Mouse (Mus musculus) erythroblast, embryonic 14.5 days (primary cell): ENCODE results near the gene Sgms1. TPM values are rescaled to one million over a fixed set of nuclear protein-coding genes. Genes with fewer than 3 reads are reported as not detected.

ENCODE experiments used
- H3K27me3 ChIP-seq: 2 replicates; pipeline ENCODE4 v1.6.1; 2012; ENCODE audit warnings: inconsistent platforms; ENCODE audit not compliant: control insufficient read depth
- H3K36me3 ChIP-seq: 2 replicates; pipeline ENCODE4 v1.6.1; 2012; ENCODE audit warnings: mild to moderate bottlenecking, inconsistent platforms; ENCODE audit not compliant: control insufficient read depth
- H3K4me1 ChIP-seq: 2 replicates; pipeline ENCODE4 v1.6.1; 2012; ENCODE audit warnings: inconsistent platforms; ENCODE audit not compliant: control insufficient read depth
- H3K4me3 ChIP-seq: replicated peaks from 2 replicates; pipeline ENCODE3; 2012; ENCODE audit warnings: moderate library complexity, mild to moderate bottlenecking, inconsistent platforms
- H3K9me3 ChIP-seq: 2 replicates; pipeline ENCODE4 v1.6.1; 2012; ENCODE audit warnings: low read length, inconsistent platforms, mixed read lengths; ENCODE audit not compliant: control insufficient read depth
- GATA1 ChIP-seq: IDR thresholded peaks from 2 replicates; pipeline ENCODE4 v1.6.1; 2012; ENCODE audit warnings: low read length, inconsistent platforms, mixed read lengths
- TAL1 ChIP-seq: IDR thresholded peaks from 3 replicates; pipeline ENCODE4 v1.6.1; 2012; ENCODE audit warnings: low read length, inconsistent platforms, mixed read lengths
- polyA plus RNA-seq: library from polyadenylated mRNA; stranded (reverse); fragments of >175 nt; gene quantifications from 2 replicates; pipeline ENCODE4 v1.2.3, GENCODE M21; 2012

The Sgms1 gene
- polyA plus RNA-seq, 1 experiment, result 0.28 TPM

DNA sequence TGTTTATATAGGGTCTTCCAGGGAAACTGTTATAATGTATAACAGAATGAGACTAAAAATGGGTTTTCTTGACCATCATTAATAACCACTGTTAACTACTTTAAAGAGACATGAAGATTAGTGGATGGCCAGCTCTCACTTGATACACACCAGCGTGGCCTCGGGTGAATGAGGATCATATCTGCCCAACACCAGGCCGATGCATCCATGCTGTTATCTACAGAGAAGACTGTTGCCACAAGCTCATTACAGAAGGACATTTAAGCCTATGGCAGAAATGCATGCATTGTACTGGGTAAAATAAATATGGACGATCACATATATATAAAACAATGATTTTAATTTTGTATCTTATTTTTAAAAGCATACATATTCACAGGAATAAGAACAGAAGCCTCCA lies 149.6 kb downstream of the Sgms1 start:
- H3K4me1 ChIP-seq, result peaks cover 80% of the 10 kb centered on the region
- H3K9me3 ChIP-seq, result no peaks in the 10 kb centered on the region
- TF ChIP-seq GATA1 (peak; percentile 76), TAL1 (peak; percentile 76)
- H3K4me3 ChIP-seq, result peak overlapping the region; percentile 77
- no peaks in the 10 kb centered on the region for H3K27me3 ChIP-seq
- H3K36me3 ChIP-seq, result peaks cover 25% of the 10 kb centered on the region

DNA sequence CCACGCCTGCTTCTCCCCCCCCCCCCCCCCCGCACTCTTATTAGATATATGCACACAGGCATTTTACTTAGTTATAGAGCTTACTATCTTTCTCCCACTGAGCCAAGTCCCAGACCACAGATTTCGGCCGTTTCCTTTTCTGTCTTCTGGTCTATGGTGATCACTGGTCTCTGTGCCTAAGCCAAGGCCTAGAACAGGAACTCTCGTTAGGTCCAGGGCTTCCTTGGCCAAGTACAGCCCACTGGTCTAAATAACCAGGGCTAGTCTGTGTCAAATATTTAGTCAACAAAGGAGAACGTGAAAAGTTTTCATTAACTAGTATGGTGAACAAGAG lies 150.1 kb downstream of the Sgms1 start:
- peak overlapping the region; percentile 77 for H3K4me3 ChIP-seq
- peaks cover 30% of the 10 kb centered on the region for H3K36me3 ChIP-seq
- H3K9me3 ChIP-seq, result no peaks in the 10 kb centered on the region
- H3K4me1 ChIP-seq, result peaks cover 81% of the 10 kb centered on the region
- H3K27me3 ChIP-seq, result no peaks in the 10 kb centered on the region
- TF ChIP-seq GATA1 (no peak), TAL1 (no peak)

DNA sequence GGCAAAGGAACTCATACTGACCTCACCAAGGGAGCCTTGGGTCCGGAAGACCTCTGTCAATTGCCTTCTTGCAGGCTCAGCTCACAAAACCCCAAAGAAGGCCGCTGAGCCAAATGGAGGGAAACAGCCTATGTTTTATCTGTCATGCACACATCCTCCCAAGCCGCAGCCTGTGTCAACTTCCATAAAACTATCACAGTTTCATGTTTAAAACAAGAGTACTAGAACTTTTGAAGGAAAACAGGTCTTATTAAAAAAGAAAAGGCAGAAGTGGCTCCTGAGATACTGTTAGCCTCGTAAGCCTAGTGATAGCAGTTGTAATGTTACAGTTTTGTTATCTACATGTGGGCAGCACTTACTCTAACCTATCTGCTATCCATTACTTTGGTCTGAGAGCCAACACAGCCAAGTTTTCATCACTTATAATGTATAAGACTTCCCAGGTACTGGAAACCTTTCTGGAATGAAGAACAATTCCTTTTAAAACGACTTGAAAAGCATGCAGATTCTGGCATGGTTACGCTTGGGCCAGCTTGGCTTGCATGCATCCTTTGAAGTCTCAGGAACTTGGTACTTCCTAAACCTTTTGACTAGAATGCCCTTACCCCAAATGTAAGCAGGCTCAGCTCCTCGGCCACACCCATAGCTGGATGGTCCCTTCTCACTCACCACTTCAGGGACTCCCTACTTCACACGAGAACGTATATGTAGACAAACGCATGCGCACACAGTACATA lies 150.6 kb downstream of the Sgms1 start:
- Histone ChIP-seq H3K4me1 (peaks cover 83% of the 10 kb centered on the region), H3K4me3 (peak overlapping the region; percentile 77), H3K27me3 (no peaks in the 10 kb centered on the region), H3K36me3 (peaks cover 35% of the 10 kb centered on the region), H3K9me3 (no peaks in the 10 kb centered on the region)
- TF ChIP-seq TAL1, result no peak
- peak; percentile 57 for TF ChIP-seq GATA1

DNA sequence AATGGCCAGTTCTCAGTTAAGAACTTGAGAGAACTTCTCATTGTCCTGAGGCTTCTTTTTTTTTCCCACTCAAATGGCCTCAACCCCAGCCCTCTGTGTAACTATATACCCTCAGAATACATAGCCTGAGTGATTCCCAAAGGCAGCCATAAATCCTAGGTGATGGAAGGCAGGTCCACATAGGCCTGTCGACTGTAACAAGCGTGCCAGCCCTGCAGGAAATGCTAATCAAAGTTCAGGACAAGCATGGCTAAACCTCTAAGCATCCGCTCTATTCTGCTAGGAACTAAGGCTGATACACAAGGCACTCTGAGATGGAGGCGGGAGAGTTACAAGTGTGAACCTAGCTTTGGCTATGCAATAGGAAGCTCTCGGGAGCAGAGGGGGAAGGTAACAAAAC lies 151.8 kb downstream of the Sgms1 start:
- peaks cover 88% of the 10 kb centered on the region for H3K4me1 ChIP-seq
- no peaks in the 10 kb centered on the region for H3K9me3 ChIP-seq
- H3K4me3 ChIP-seq, result peak overlapping the region; percentile 77
- H3K36me3 ChIP-seq, result peaks cover 45% of the 10 kb centered on the region
- H3K27me3 ChIP-seq, result no peaks in the 10 kb centered on the region
- TF ChIP-seq GATA1 (no peak), TAL1 (no peak)

DNA sequence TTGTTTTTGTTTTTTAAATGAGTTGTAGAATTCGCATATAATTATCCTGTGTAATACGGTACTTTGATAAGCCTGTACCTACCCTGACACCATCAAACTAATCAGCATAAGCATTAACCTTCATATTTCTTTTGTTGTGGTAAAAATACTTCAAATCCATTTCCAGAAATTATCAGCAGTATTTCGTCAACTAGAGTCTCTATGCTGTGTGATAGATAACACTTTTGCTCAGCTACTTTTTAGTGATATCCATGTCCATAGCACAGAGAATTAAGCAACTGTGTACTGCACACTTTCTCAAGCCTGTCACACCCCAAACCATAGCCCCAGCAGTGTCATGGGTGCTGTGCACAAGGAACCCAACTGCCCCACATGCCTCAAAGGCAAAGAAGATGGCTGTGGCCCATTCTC lies 152.3 kb downstream of the Sgms1 start:
- TF ChIP-seq TAL1 (no peak), GATA1 (no peak)
- H3K4me3 ChIP-seq, result peak overlapping the region; percentile 77
- no peaks in the 10 kb centered on the region for H3K27me3 ChIP-seq
- H3K9me3 ChIP-seq, result no peaks in the 10 kb centered on the region
- peaks cover 87% of the 10 kb centered on the region for H3K4me1 ChIP-seq
- H3K36me3 ChIP-seq, result peaks cover 50% of the 10 kb centered on the region

DNA sequence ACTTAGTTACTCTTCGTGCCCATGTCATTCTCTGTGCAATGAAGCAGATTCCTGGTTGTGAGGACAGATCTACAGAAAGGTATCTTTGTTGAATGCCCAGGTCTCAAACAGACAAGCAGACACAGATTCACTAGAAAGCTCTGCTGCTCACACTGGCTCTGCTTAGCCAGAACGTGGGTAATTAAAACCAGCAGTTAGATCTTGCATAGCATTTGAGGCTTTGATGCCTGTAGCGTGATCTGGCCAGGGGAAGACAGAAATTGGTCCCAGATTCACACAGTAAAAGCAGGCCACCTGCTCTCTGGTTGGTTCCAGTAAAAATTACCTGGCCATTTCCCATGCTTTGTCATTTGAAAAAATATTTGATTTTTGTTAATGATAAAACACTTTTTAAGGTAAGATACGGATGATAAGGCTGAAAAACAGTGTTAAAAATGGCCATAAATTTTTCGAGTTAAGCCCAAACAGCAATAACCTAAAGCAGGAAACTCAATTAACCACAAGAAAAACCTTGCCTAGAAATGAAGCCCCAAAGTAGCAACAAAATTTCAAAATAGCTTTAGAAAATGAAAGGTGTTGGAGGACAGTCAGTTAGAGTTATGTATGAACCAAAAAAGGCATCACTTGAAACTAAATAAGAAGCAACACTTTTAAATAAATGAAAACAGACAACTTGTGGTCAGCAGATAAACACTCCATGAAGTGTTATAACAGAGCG lies 154.6 kb downstream of the Sgms1 start:
- no peaks in the 10 kb centered on the region for H3K27me3 ChIP-seq
- H3K9me3 ChIP-seq, result no peaks in the 10 kb centered on the region
- H3K36me3 ChIP-seq, result peaks cover 72% of the 10 kb centered on the region
- H3K4me1 ChIP-seq, result peaks cover 80% of the 10 kb centered on the region
- H3K4me3 ChIP-seq, result peak overlapping the region; percentile 77
- no peak for TF ChIP-seq TAL1
- TF ChIP-seq GATA1, result no peak

DNA sequence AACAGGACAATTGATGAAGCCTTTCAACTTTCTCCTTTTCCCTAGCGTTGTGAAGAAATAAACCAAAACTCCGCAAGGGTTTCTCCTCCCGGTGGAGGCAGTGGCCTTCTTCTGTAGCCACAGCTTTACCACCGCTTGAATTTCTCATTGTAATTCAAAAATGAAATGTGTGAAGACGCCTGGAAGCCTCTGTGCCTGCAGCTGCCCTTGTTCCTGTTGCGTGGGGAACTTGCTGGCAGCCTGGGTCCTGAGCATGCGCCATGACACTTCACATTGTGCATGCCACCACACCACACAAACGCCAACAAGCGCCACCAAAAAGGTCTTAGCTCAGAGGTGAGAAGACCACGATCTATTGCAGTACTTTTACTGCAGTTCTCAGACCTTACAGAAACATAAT lies 158.2 kb downstream of the Sgms1 start:
- TF ChIP-seq TAL1, result no peak
- no peak for TF ChIP-seq GATA1
- H3K27me3 ChIP-seq, result no peaks in the 10 kb centered on the region
- H3K4me3 ChIP-seq, result no peak overlapping the region
- peaks cover 84% of the 10 kb centered on the region for H3K36me3 ChIP-seq
- no peaks in the 10 kb centered on the region for H3K9me3 ChIP-seq
- peaks cover 74% of the 10 kb centered on the region for H3K4me1 ChIP-seq

DNA sequence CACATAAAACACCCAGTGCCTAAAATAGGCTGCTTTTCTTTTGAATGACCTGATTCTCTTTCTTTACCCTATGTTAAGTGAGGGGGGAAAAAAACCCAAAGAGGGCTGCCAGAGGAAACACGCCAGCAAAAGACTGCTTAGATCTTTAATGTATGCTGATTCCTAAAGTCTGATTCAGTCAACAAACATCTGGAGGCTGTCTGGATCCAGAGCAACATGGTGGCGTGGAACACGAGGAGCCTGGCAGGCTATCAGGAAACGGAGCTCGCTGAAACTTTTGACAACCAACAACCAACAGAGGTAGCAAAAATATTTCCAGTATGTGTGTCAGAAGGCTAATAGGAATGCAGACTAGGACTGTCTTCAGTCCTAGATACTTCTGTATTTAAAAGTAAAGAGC lies 158.7 kb downstream of the Sgms1 start:
- no peaks in the 10 kb centered on the region for H3K27me3 ChIP-seq
- H3K9me3 ChIP-seq, result peaks cover 1% of the 10 kb centered on the region
- H3K4me1 ChIP-seq, result peaks cover 74% of the 10 kb centered on the region
- TF ChIP-seq GATA1, result no peak
- TF ChIP-seq TAL1, result no peak
- no peak overlapping the region for H3K4me3 ChIP-seq
- peaks cover 85% of the 10 kb centered on the region for H3K36me3 ChIP-seq

DNA sequence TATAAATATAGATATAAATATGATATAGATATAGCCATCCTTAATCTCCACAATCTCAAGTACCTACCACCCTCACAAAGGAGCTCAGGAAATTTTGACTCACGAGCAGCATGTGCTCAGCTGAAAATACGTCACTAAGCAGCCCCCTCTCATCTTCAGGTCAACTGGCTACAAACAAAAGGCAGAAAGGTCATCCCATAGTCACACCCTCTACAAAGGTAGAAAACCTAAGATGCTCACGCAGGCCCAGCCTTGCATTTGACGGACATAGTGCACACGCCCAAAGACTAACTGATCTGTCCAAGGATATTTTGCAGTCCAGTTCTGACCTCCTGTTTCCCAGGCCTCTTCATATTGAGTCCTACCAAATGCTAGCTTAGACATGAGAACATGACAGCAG lies 159.2 kb downstream of the Sgms1 start:
- Histone ChIP-seq H3K4me1 (peaks cover 74% of the 10 kb centered on the region), H3K4me3 (no peak overlapping the region), H3K27me3 (no peaks in the 10 kb centered on the region), H3K9me3 (peaks cover 4% of the 10 kb centered on the region), H3K36me3 (peaks cover 86% of the 10 kb centered on the region)
- TF ChIP-seq GATA1 (no peak), TAL1 (no peak)
